Mouse (Mus musculus) lung, embryonic 14.5 days (tissue): ENCODE measurements at regions not wholly inside any gene's neighbourhood (a gene's known extent, or its start where the extent isn't known, plus 50 kb on each side); places are given as distances from the start of the nearest gene placed in this dataset.

Experiments used
- ATAC-seq: fragments of 200-750 bp; cut with Nextera tagmentation; 2 replicates; pipeline ENCODE4 v1.8.0; 2017; ENCODE audit warnings: mild to moderate bottlenecking, moderate TSS enrichment, moderate library complexity; ENCODE audit not compliant: insufficient read depth
- DNase-seq: peaks from one replicate; pipeline ENCODE4 v3.0.0-alpha.2; 2015
- H3K27ac ChIP-seq: fragments of 300-500 bp; sonication (generic); 2 replicates; pipeline ENCODE4 v1.5.1; 2014; ENCODE audit warnings: low read depth, mild to moderate bottlenecking, moderate library complexity
- H3K27me3 ChIP-seq: fragments of 300-500 bp; sonication (generic); 2 replicates; pipeline ENCODE4 v1.6.1; 2014; ENCODE audit warnings: low read length, control low read depth; ENCODE audit not compliant: insufficient read depth
- H3K36me3 ChIP-seq: fragments of 300-500 bp; sonication (generic); 2 replicates; pipeline ENCODE4 v1.6.1; 2014; ENCODE audit warnings: control low read depth; ENCODE audit not compliant: insufficient read depth
- H3K4me1 ChIP-seq: fragments of 300-500 bp; sonication (generic); 2 replicates; pipeline ENCODE4 v1.6.1; 2014; ENCODE audit warnings: antibody characterized with exemption, control low read depth; ENCODE audit not compliant: insufficient read depth
- H3K4me2 ChIP-seq: fragments of 300-500 bp; sonication (generic); 2 replicates; pipeline ENCODE4 v1.6.1; 2014; ENCODE audit warnings: mild to moderate bottlenecking
- H3K4me3 ChIP-seq: fragments of 300-500 bp; sonication (generic); 2 replicates; pipeline ENCODE4 v1.5.1; 2014; ENCODE audit warnings: low read depth, low read length
- H3K9ac ChIP-seq: fragments of 300-500 bp; sonication (generic); 2 replicates; pipeline ENCODE4 v1.6.1; 2014
- H3K9me3 ChIP-seq: fragments of 300-500 bp; sonication (generic); 2 replicates; pipeline ENCODE4 v1.6.1; 2016; ENCODE audit warnings: low read depth, low read length, control low read depth
- CTCF ChIP-seq: IDR thresholded peaks from 2 replicates; pipeline ENCODE4 v1.5.1; 2016; ENCODE audit warnings: antibody characterized with exemption, low read depth
- WGBS: fragments of 180-500 bp; shearing (Covaris S2); extraction: QIAGEN DNeasy Blood & Tissue Kit; methylation state at CpG from one replicate; pipeline ENCODE4 v1.1.7; 2014; 5-methylcytosine and 5-hydroxymethylcytosine counted together

DNA sequence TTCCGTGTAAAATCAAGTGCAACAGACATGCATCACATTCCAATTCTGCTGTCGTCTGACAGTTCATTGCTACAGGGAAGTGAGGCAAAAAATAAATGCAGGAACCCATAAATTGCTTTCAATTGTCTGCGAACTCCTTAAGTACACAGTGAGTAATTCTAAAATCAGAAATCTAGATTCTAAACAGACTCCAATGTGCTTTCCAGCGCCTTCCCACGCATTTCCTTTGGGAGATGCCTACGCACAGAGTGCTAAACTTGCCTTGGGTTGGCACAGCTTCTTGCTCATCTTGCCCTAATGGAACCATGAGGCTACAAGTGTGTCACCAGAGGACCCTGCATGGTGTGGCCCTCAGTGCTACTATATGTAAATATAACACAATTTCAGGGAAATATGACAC, 212.6 kb downstream of the Samd5 start:
- no peak for ATAC-seq
- Histone ChIP-seq H3K36me3 (no peaks in the 10 kb centered on the region), H3K4me2 (no peak overlapping the region), H3K27me3 (no peaks in the 10 kb centered on the region), H3K9ac (no peak overlapping the region), H3K9me3 (no peaks in the 10 kb centered on the region), H3K4me3 (no peak overlapping the region), H3K4me1 (no peaks in the 10 kb centered on the region), H3K27ac (no peak overlapping the region)
- WGBS: 61% methylated on average over 6 of the region's 6 CpGs
- no peak for DNase-seq
- TF ChIP-seq CTCF: no peak

DNA sequence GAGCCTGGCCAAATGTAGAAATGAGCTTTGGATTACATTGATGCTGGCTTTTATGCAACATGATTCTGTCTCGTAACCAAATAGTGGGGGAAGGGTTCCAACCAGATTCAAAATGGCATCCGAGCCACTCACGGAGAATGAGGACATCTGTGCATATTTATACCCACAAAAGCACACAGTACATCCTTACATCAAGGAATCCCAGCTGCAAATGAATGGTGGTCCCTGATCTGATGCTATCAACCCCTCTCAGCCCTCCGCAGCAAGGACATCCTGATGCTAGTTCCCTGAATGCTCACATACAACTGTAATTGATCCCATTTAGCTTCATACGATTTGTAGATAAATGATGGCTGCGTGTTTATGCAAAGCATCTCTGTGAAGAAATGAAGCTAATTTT, 215.9 kb downstream of the Samd5 start:
- WGBS: 91% methylated on average over 6 of the region's 6 CpGs
- H3K9me3 ChIP-seq: no peaks in the 10 kb centered on the region
- DNase-seq (no peak), ATAC-seq (no peak)
- no peak overlapping the region for H3K4me2 ChIP-seq
- no peak overlapping the region for H3K4me3 ChIP-seq
- no peak overlapping the region for H3K27ac ChIP-seq
- no peaks in the 10 kb centered on the region for H3K36me3 ChIP-seq
- H3K27me3 ChIP-seq: no peaks in the 10 kb centered on the region
- TF ChIP-seq CTCF: no peak
- H3K9ac ChIP-seq: no peak overlapping the region
- no peaks in the 10 kb centered on the region for H3K4me1 ChIP-seq

DNA sequence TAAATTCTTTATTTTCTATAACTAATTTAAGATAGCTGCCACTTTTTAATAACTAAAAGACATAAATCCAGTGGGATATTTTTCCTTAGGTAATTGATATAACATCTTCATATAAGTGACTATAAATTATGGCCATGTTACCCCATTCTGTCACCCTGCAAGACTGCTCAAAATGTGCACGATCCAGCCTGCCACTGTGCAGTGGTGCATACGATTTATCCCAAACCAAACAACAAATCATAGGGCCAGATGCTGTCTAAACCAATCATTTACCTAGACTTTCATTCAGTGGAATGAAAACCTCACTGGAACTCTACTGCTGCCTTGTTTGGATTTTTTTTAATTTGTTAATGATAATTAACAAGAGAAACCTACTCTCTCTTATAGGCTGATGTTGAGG, 216.5 kb downstream of the Samd5 start:
- no peak overlapping the region for H3K9ac ChIP-seq
- no peaks in the 10 kb centered on the region for H3K27me3 ChIP-seq
- no peak overlapping the region for H3K4me2 ChIP-seq
- ATAC-seq (no peak), DNase-seq (no peak)
- H3K9me3 ChIP-seq: no peaks in the 10 kb centered on the region
- TF ChIP-seq CTCF: no peak
- no peak overlapping the region for H3K27ac ChIP-seq
- 84% methylated on average over 2 of the region's 2 CpGs for WGBS
- H3K4me1 ChIP-seq: no peaks in the 10 kb centered on the region
- H3K4me3 ChIP-seq: no peak overlapping the region
- no peaks in the 10 kb centered on the region for H3K36me3 ChIP-seq

DNA sequence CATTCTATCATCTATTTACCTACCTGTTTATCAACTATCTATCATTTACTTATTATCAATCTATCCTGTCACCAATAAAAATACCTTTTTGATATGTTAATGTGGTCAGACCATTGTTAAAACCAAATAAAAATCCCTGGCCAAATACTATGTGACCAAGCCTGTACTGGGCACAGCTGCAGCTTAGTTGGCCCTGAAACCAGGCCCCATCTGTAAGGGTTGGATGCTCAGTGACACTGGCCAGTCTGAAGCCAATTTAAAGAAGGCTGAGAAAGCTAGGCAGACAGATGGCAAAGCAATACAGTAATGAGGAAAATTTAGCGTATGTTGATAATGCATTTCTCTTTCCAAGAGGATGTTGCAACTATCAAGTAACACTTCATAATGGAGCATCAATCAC, 217.8 kb downstream of the Samd5 start:
- 65% methylated on average over 1 of the region's 1 CpGs for whole genome bisulfite sequencing
- H3K36me3 ChIP-seq: no peaks in the 10 kb centered on the region
- no peak overlapping the region for H3K9ac ChIP-seq
- H3K4me3 ChIP-seq: no peak overlapping the region
- no peaks in the 10 kb centered on the region for H3K27me3 ChIP-seq
- DNase-seq (no peak), ATAC-seq (no peak)
- H3K4me1 ChIP-seq: no peaks in the 10 kb centered on the region
- no peaks in the 10 kb centered on the region for H3K9me3 ChIP-seq
- no peak for TF ChIP-seq CTCF
- no peak overlapping the region for H3K27ac ChIP-seq
- H3K4me2 ChIP-seq: no peak overlapping the region

DNA sequence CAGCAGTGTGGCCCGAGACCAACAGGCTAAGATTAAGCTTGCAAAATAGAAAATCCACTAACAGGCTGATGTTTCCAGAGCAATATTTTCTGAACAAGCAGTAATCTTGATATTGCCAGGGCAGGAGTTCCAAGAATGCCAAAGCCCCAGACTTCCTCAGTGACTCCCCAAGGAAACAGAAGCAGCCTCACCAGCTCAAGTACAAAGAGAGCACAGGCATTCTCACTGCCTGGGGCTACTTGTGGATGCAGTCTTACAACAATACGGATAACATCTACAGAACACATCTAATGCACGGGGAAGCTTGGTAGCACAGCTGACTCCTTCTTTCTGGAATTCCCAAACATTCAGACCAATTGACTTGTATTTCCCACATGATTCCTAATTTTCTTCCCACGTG, 235.9 kb downstream of the Samd5 start:
- Histone ChIP-seq H3K4me2 (no peak overlapping the region), H3K27me3 (no peaks in the 10 kb centered on the region), H3K4me1 (no peaks in the 10 kb centered on the region), H3K9me3 (no peaks in the 10 kb centered on the region), H3K4me3 (no peak overlapping the region), H3K36me3 (no peaks in the 10 kb centered on the region), H3K9ac (no peak overlapping the region), H3K27ac (no peak overlapping the region)
- no peak for DNase-seq
- WGBS: 55% methylated on average over 4 of the region's 4 CpGs
- no peak for TF ChIP-seq CTCF
- no peak for ATAC-seq

DNA sequence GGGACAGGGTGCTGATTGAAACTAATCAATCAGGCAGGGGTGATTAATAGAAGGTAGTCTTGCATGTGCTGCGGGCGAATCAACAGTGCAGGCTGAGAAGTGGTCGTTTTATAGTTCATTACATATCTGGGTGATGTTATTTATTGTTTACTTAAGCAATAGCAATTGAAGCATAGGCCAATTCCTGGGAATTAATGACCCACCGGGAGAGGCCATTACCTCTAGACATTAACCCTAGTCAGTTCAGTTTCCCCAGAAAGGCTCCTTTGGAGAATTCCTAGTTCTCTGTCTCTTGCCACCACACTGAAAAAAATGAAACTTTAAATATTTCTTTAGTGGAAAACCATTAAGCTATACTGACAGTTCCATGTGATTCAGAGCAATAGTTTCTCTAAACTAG, 236.6 kb downstream of the Samd5 start:
- no peak for DNase-seq
- no peak for TF ChIP-seq CTCF
- 47% methylated on average over 4 of the region's 4 CpGs for WGBS

DNA sequence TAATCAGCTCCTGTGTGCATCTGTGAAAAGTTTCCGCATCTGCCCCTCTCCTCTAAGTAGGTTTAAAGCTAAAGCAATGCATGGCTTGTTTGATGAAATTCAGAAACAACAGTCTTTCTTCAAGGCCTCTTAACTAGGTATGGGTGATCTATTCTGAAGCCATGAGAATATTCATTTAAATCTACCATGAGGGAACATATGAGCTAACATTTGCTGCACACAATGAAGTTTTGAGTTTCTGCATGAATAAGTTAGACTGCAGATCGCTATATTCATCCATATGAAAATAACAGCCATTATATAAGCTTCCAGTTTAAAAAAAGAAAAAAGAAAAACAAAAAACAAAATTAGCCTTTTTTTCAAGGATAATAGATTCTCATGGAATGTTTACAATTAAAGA, 245.9 kb downstream of the Samd5 start:
- DNase-seq (no peak), ATAC-seq (no peak)
- H3K27ac ChIP-seq: no peak overlapping the region
- no peaks in the 10 kb centered on the region for H3K36me3 ChIP-seq
- no peaks in the 10 kb centered on the region for H3K27me3 ChIP-seq
- no peak overlapping the region for H3K9ac ChIP-seq
- H3K4me3 ChIP-seq: no peak overlapping the region
- no peak overlapping the region for H3K4me2 ChIP-seq
- 85% methylated on average over 2 of the region's 2 CpGs for WGBS
- TF ChIP-seq CTCF: no peak
- H3K9me3 ChIP-seq: no peaks in the 10 kb centered on the region
- no peaks in the 10 kb centered on the region for H3K4me1 ChIP-seq

More for the DNA sequence above, 236.6 kb downstream of the Samd5 start:
- no peak overlapping the region for H3K4me3 ChIP-seq
- H3K9ac ChIP-seq: no peak overlapping the region
- no peak for ATAC-seq
- H3K27me3 ChIP-seq: no peaks in the 10 kb centered on the region
- H3K36me3 ChIP-seq: no peaks in the 10 kb centered on the region
- H3K27ac ChIP-seq: no peak overlapping the region
- no peak overlapping the region for H3K4me2 ChIP-seq
- no peaks in the 10 kb centered on the region for H3K9me3 ChIP-seq
- no peaks in the 10 kb centered on the region for H3K4me1 ChIP-seq

DNA sequence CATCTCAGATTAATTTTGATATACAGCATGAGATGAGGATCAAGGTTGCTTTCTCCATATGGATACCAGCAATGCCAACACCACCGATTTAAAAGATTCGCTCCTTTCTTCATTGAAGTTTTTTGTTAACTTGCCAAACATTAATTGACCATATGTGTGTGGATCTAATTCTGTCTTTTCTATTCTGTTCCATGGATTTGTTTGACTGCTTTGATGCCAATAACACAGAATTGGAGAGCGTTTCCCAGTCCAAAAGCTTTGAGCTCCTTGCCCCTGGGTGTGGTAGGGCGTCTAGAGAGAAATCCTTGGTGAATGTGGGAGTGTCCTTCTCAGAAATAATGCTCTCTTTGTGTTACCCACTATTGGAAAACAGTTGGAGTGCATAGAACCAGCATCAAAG, 254.3 kb downstream of the Samd5 start:
- Histone ChIP-seq H3K4me1 (no peaks in the 10 kb centered on the region), H3K4me3 (no peak overlapping the region), H3K9me3 (no peaks in the 10 kb centered on the region), H3K9ac (no peak overlapping the region), H3K27me3 (no peaks in the 10 kb centered on the region), H3K27ac (no peak overlapping the region), H3K36me3 (no peaks in the 10 kb centered on the region), H3K4me2 (no peak overlapping the region)
- DNase-seq: no peak
- no peak for TF ChIP-seq CTCF
- no peak for ATAC-seq
- WGBS: 63% methylated on average over 4 of the region's 4 CpGs
